Mouse (Mus musculus) forebrain, embryonic 14.5 days (tissue): ENCODE measurements around the gene Clpp. TPM values are rescaled to one million over a fixed set of nuclear protein-coding genes. Genes with fewer than 3 reads are reported as not detected.

ENCODE experiments used
- ATAC-seq: fragments of 200-750 bp; cut with Nextera tagmentation; 2 replicates; pipeline ENCODE4 v1.8.0; 2017; ENCODE audit warnings: mild to moderate bottlenecking, moderate library complexity
- DNase-seq: peaks from one replicate; pipeline ENCODE4 v3.0.0-alpha.2; 2015; ENCODE audit warnings: low spot score
- H3K27ac ChIP-seq: fragments of 300-500 bp; sonication (generic); 2 replicates; pipeline ENCODE4 v1.5.1; 2014; ENCODE audit warnings: low read depth, mild to moderate bottlenecking, control low read depth, low read length, moderate library complexity
- H3K27me3 ChIP-seq: fragments of 300-500 bp; sonication (generic); replicated peaks from 2 replicates; pipeline ENCODE4 v1.6.1; 2014; ENCODE audit warnings: low read length, control low read depth, mixed read lengths; ENCODE audit not compliant: control insufficient read depth, insufficient read depth
- H3K36me3 ChIP-seq: fragments of 300-500 bp; sonication (generic); 2 replicates; pipeline ENCODE4 v1.6.1; 2014; ENCODE audit warnings: low read length, control low read depth; ENCODE audit not compliant: control insufficient read depth, insufficient read depth
- H3K4me1 ChIP-seq: fragments of 300-500 bp; sonication (generic); 2 replicates; pipeline ENCODE4 v1.6.1; 2014; ENCODE audit warnings: antibody characterized with exemption, low read length, control low read depth; ENCODE audit not compliant: control insufficient read depth, insufficient read depth
- H3K4me2 ChIP-seq: fragments of 300-500 bp; sonication (generic); 2 replicates; pipeline ENCODE4 v1.6.1; 2014; ENCODE audit warnings: mild to moderate bottlenecking, control low read depth, low read length
- H3K4me3 ChIP-seq: fragments of 300-500 bp; sonication (generic); 2 replicates; pipeline ENCODE4 v1.5.1; 2014; ENCODE audit warnings: low read depth, low read length, control low read depth
- H3K9ac ChIP-seq: fragments of 300-500 bp; sonication (generic); 2 replicates; pipeline ENCODE4 v1.6.1; 2014; ENCODE audit warnings: mild to moderate bottlenecking, low read length, control low read depth, moderate library complexity
- H3K9me3 ChIP-seq: fragments of 300-500 bp; sonication (generic); replicated peaks from 2 replicates; pipeline ENCODE4 v1.6.1; 2016; ENCODE audit warnings: low read length, control low read depth, mixed read lengths; ENCODE audit not compliant: control insufficient read depth
- WGBS: fragments of 180-500 bp; shearing (Covaris S2); extraction: QIAGEN DNeasy Blood & Tissue Kit; methylation state at CpG from one replicate; pipeline ENCODE4 v1.1.7; 2014; 5-methylcytosine and 5-hydroxymethylcytosine counted together
- polyA plus RNA-seq: library from polyadenylated mRNA; unstranded; fragments of >200 nt; fragmentation: Nextera tagmentation; extraction: Ambion mirVana; gene quantifications from 2 replicates; pipeline ENCODE4 v1.2.1, GENCODE M21; 2014

Clpp gene
- polyA plus RNA-seq, 1 experiment from 2014 or later = 209 TPM

GRCm38 (mm10) chr17:57038978-57039377 is 48.9 kb downstream of the Clpp start:
- ATAC-seq (no peak), DNase-seq (no peak)
- no peak overlapping the region for H3K4me3 ChIP-seq
- H3K27me3 ChIP-seq = no peaks in the 10 kb centered on the region
- H3K27ac ChIP-seq = no peak overlapping the region
- no peak overlapping the region for H3K4me2 ChIP-seq
- H3K36me3 ChIP-seq = no peaks in the 10 kb centered on the region
- H3K9me3 ChIP-seq = no peaks in the 10 kb centered on the region
- WGBS = 43% methylated on average over 8 of the region's 8 CpGs
- no peak overlapping the region for H3K9ac ChIP-seq
- H3K4me1 ChIP-seq = no peaks in the 10 kb centered on the region

GRCm38 (mm10) chr17:57041554-57041953 is 51.4 kb downstream of the Clpp start, which contains the start of gene Slc25a41:
Gene Slc25a41, minus strand, starts transcription at chr17:57041654.
- ATAC-seq = no peak
- Histone ChIP-seq H3K9ac (no peak within 1 kb of the TSS), H3K4me2 (no peak within 1 kb of the TSS), H3K4me1 (no peaks in the 10 kb centered on the region), H3K27ac (no peak within 1 kb of the TSS), H3K27me3 (no peaks in the 10 kb centered on the region), H3K36me3 (peaks cover 9% of the 10 kb centered on the region), H3K9me3 (no peaks in the 10 kb centered on the region), H3K4me3 (no peak within 1 kb of the TSS)
- 74% methylated on average over 8 of the region's 8 CpGs for WGBS
- DNase-seq = no peak

Other genes starting within 250 kb of the Clpp start
- gene Nrtn, start 232.8 kb upstream of the Clpp start, polyA plus RNA-seq = 0.94 and 1.7 TPM in 2 replicates
- gene Dus3l, start 225.5 kb upstream of the Clpp start, polyA plus RNA-seq = 48.2 and 57.3 TPM in 2 replicates
- gene Prr22, start 220.1 kb upstream of the Clpp start, polyA plus RNA-seq = 0.42 and 0.52 TPM in 2 replicates
- gene Rfx2, start 159.3 kb upstream of the Clpp start, polyA plus RNA-seq = 2.2 and 3.2 TPM in 2 replicates
- gene Acsbg2, start 115.9 kb upstream of the Clpp start, polyA plus RNA-seq = not detected in 2 replicates
- gene 1700061G19Rik, start 114.8 kb upstream of the Clpp start, polyA plus RNA-seq = 0.08 and 0.19 TPM in 2 replicates
- 45.6 and 52.3 TPM in 2 replicates for gene Mllt1, start 54.9 kb upstream of the Clpp start, polyA plus RNA-seq
- not detected in 2 replicates for gene Acer1, start 8.2 kb upstream of the Clpp start, polyA plus RNA-seq
- 41.9 and 44.8 TPM in 2 replicates for gene Alkbh7, start 7.0 kb downstream of the Clpp start, polyA plus RNA-seq
- gene Pspn, start 9.7 kb downstream of the Clpp start, polyA plus RNA-seq = 0.70 TPM in 2 replicates
- 70.7 and 78.9 TPM in 2 replicates for gene Gtf2f1, start 21.0 kb downstream of the Clpp start, polyA plus RNA-seq
- gene Gm17949, start 21.2 kb downstream of the Clpp start, polyA plus RNA-seq = 0.14 and 0.37 TPM in 2 replicates
- gene Khsrp, start 41.2 kb downstream of the Clpp start, polyA plus RNA-seq = 24.6 and 26.0 TPM in 2 replicates
- not detected in 2 replicates for gene Slc25a41, start 51.3 kb downstream of the Clpp start, polyA plus RNA-seq
- gene Crb3, start 68.8 kb downstream of the Clpp start, polyA plus RNA-seq = 1.9 and 2.0 TPM in 2 replicates
- gene Slc25a23, start 69.6 kb downstream of the Clpp start, polyA plus RNA-seq = 25.7 and 27.2 TPM in 2 replicates
- gene Dennd1c, start 88.2 kb downstream of the Clpp start, polyA plus RNA-seq = 3.6 and 4.1 TPM in 2 replicates
- gene Tubb4a, start 97.5 kb downstream of the Clpp start, polyA plus RNA-seq = 229 and 249 TPM in 2 replicates
- 6.7 and 7.7 TPM in 2 replicates for gene Tnfsf9, start 115.0 kb downstream of the Clpp start, polyA plus RNA-seq
- gene Cd70, start 159.5 kb downstream of the Clpp start, polyA plus RNA-seq = 0.27 and 0.50 TPM in 2 replicates
- not detected in 2 replicates for gene Tnfsf14, start 203.9 kb downstream of the Clpp start, polyA plus RNA-seq
- 0.71 and 0.90 TPM in 2 replicates for gene C3, start 237.8 kb downstream of the Clpp start, polyA plus RNA-seq